Mouse (Mus musculus): ENCODE results near the gene C130032M10Rik.

GRCm38 (mm10) chr9:114561671-114561971 is 46.1 kb downstream of the C130032M10Rik start:
- no peak for TF ChIP-seq CTCF (IDR thresholded peaks at IDR 0.05; ENCODE audit: insufficient read depth, low read depth, low read length)
- no peak for TF ChIP-seq POLR2A (IDR thresholded peaks at IDR 0.05; ENCODE audit: insufficient read depth, low read depth, low read length)
